Mouse (Mus musculus) cerebellum, postnatal 4 days (tissue): ENCODE measurements at regions not wholly inside any gene's neighbourhood (a gene's known extent, or its start where the extent isn't known, plus 50 kb on each side); places are given as distances from the start of the nearest gene placed in this dataset.
"Not testable (repeated sequence)": the region's sequence is repeated elsewhere in the genome, so short reads cannot be mapped to it uniquely, and the experiment has no call there.

Source experiments
- DNase-seq, 2 experiments: peaks; one replicate each; pipeline ENCODE4 v3.0.0; 2022; ENCODE audit warnings: low spot score in 2 of 2, mixed read lengths in 1 of 2

DNA sequence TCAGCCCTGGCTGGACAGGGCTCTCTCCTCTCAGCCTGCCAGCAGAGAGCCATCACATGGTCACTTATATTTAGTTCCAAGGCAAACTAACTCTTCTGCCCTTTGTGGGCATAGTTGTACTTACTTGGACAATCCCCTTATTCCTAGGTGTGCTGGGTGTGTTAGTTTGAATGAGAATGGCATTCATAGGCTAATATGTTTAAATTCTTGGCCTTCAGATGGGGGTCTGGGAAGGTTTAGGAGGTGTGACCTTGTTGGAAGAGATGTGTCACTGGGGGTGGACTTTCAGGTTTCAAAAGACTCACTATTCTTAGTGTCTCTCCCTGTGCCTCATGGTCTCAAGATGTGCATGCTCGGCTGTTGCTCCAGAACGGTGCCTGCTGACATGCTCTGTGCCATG lies 250.5 kb upstream of the Myo3a start:
- DNase-seq: no peak

GRCm38 (mm10) chr2:21980177-21980576 lies 247.1 kb upstream of the Myo3a start:
- DNase-seq: no peak

GRCm38 (mm10) chr2:22024438-22024837 lies 202.9 kb upstream of the Myo3a start:
- DNase-seq: no peak

- no peak for DNase-seq
These were observed 200.5 kb upstream of the Myo3a start for GRCm38 (mm10) chr2:22026794-22027193.

DNA sequence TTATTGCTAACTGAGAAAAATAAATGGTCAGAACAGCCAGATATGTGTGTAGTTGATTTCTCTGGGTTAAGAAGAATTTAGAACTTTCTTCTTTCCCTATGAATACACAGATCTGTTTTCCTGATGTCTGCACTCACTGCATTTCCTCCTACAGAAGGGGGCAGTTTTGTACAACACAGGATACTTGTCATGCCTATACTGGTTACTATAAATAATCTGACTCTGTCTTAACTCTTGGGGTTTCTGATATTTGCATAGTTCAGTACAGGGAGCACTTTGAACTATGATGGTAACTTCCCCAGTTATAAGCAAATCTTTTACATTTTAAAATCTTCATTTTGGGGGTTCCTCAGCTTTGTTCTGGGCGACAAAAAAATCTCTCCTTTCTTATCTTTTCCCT lies 198.7 kb upstream of the Myo3a start:
- DNase-seq: no peak

GRCm38 (mm10) chr2:22029022-22029803 lies 198.1 kb upstream of the Myo3a start:
- DNase-seq: no peak

DNA sequence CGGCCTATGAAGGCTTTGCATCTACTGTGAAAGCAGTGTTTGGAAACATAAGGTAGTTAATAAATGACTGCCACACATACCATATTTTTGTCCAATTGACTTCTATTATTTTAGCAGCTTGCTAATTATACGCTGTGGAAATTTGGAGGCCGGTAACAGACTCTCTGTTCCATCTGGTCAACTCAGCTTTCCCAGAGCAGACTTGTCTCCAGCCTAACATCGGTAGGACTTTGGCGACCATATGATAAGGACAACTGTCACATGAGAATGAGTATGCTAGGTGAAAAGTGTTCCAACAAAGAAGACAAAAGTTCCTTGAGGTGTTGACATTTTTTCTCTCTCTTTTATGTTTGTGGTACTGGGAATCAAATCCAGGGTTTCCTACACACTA lies 197.5 kb upstream of the Myo3a start:
- DNase-seq: no peak

- DNase-seq: no peak
These were observed 190.5 kb upstream of the Myo3a start for GRCm38 (mm10) chr2:22036841-22037240.

DNA sequence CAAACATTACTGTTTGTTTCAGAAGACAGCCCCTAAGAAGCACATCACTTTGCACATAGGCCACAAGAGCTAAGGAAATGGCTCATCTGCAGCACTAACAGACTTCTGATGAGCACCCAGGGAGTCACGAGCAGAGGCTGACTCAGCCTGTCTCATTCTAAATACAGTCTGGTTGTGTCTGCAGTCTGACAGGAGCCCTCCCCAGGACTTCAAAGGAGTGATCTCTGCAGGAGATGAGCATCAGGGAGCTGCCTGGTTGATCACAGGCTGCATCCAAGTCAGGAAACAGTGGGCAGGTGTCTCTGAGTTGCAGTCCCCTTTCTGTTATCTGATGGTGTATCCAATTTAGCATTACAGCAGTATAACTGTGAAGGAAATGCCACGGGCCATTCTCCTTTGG lies 188.5 kb upstream of the Myo3a start:
- no peak for DNase-seq

- not testable (repeated sequence) for DNase-seq
These were observed 183.4 kb upstream of the Myo3a start for GRCm38 (mm10) chr2:22043937-22044336.

- DNase-seq: no peak
These were observed 182.4 kb upstream of the Myo3a start for GRCm38 (mm10) chr2:22044949-22045348.

DNA sequence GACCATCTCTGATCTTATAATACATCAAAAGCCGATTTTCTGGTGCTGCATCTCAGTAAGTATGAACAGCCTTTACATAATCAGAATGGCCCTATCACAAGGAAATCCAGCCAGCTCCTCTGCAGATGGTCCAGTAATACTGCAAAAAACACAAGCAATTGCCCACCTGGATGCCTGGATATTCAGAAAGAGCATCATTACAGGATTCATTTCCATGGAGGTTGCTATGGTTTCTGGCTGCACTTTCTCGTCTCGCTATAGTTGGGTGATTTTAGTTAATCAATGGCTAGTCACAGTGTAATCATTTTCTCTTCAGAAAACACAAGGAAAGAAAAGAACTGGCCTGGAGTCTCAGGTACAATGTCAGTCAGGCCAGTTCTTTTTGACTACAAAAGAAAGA lies 179.8 kb upstream of the Myo3a start:
- DNase-seq: no peak

- DNase-seq: no peak
These were observed 160.8 kb upstream of the Myo3a start for GRCm38 (mm10) chr2:22066535-22066934.

DNA sequence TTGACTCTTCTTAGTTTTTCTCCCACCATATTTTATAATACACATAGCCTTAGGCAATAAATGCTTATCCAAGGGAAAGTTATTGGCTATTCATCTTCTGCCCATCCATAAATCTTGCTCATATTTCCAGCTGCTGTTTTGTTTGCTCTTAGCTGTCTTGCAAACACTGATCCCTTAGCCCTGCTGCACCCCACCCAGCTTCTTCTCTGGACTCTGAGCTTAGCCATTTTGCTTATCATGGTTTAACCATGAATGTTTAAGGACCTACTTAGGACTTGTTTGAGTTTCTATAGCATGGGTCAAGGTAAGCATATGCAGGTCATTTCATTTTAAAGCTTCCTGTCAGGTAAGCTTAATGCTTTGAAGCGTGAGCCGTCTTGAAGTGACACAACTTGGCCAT lies 130.5 kb upstream of the Myo3a start:
- DNase-seq: no peak

DNA sequence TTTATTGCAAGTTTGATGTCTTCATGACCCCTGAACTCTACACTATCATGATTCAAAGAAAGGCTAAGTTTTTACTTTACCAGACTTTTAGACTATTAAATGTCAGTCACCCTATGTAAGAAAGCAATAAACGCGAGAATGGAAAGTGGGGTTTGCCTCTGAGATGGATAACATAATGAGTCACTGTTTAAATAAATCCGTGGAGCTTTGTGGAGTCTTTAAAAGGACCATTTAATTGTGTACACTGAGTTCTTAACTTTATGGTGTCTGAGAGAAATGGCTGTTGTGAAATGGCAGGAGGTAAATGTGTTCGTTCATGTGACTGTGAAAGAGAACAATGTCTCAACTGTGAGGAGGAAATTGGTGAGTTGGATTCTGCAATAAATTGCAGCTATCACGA lies 122.2 kb upstream of the Myo3a start:
- DNase-seq: no peak

- DNase-seq: no peak
These were observed 77.6 kb upstream of the Myo3a start for GRCm38 (mm10) chr2:22149721-22150120.

- no peak for DNase-seq
These were observed 70.7 kb upstream of the Myo3a start for GRCm38 (mm10) chr2:22156576-22156975.

- no peak for DNase-seq
These were observed 61.9 kb upstream of the Myo3a start for GRCm38 (mm10) chr2:22165443-22165842.

- no peak for DNase-seq
These were observed 61.4 kb upstream of the Myo3a start for GRCm38 (mm10) chr2:22165919-22166318.
